Mouse (Mus musculus): Measurements from ENCODE around the gene Rgs4. TPM values are rescaled to one million over a fixed set of nuclear protein-coding genes. Genes with fewer than 3 reads are reported as not detected.

Rgs4 gene
- 2.8 and 4.1 TPM in 2 replicates for polyA plus RNA-seq (2015; fragmentation: Nextera tagmentation; extraction: Ambion mirVana)

- Histone ChIP-seq H3K4me3 (ENCODE audit: low read length) (peak within 1 kb of the TSS; percentile 35), H3K4me1 (ENCODE audit: insufficient read depth, low read length) (0 out of 2 replicates have a peak, but pooled peaks cover 8% of the 10 kb centered on the region), H3K27ac (ENCODE audit: low read length) (no peak within 1 kb of the TSS), H3K9ac (replicated peaks; ENCODE audit: low read length) (no peak within 1 kb of the TSS; the same call in 1 of the 2 replicates), H3K36me3 (ENCODE audit: insufficient read depth, low read length) (no peaks in the 10 kb centered on the region), H3K4me2 (replicated peaks; ENCODE audit: low read depth, low read length) (peak within 1 kb of the TSS; percentile 54), H3K9me3 (ENCODE audit: low read length) (no peaks in the 10 kb centered on the region), H3K27me3 (ENCODE audit: insufficient read depth, low read length) (peaks cover 36% of the 10 kb centered on the region)
- 1% methylated on average over 16 of the region's 16 CpGs for WGBS
- ATAC-seq (ENCODE audit: low FRiP score, low TSS enrichment), result peak; percentile 89; the same call in 1 of the 2 replicates
Measured at GRCm38 (mm10) chr1:169747473-169747872, at the start of gene Rgs4. TSS of gene Rgs4 (minus strand) at chr1:169747642.

- no peak overlapping the region for H3K9ac ChIP-seq (replicated peaks; ENCODE audit: low read length)
- no peak for ATAC-seq (ENCODE audit: low FRiP score, low TSS enrichment)
- H3K27ac ChIP-seq (ENCODE audit: low read length), result no peak overlapping the region
- H3K4me1 ChIP-seq (ENCODE audit: insufficient read depth, low read length), result no peaks in the 10 kb centered on the region
- no peaks in the 10 kb centered on the region for H3K36me3 ChIP-seq (ENCODE audit: insufficient read depth, low read length)
- no peak overlapping the region for H3K4me3 ChIP-seq (ENCODE audit: low read length)
- no peaks in the 10 kb centered on the region for H3K9me3 ChIP-seq (ENCODE audit: low read length)
- WGBS, result 88% methylated on average over 5 of the region's 5 CpGs
- H3K27me3 ChIP-seq (ENCODE audit: insufficient read depth, low read length), result no peaks in the 10 kb centered on the region
- no peak overlapping the region for H3K4me2 ChIP-seq (replicated peaks; ENCODE audit: low read depth, low read length)
Measured at GRCm38 (mm10) chr1:169792437-169792836, 45.0 kb upstream of the Rgs4 start.

GRCm38 (mm10) chr1:169785981-169786380, 38.5 kb upstream of the Rgs4 start:
- Histone ChIP-seq H3K36me3 (ENCODE audit: insufficient read depth, low read length) (no peaks in the 10 kb centered on the region), H3K4me2 (replicated peaks; ENCODE audit: low read depth, low read length) (no peak overlapping the region), H3K9ac (replicated peaks; ENCODE audit: low read length) (no peak overlapping the region), H3K27ac (ENCODE audit: low read length) (no peak overlapping the region), H3K27me3 (ENCODE audit: insufficient read depth, low read length) (no peaks in the 10 kb centered on the region), H3K9me3 (ENCODE audit: low read length) (no peaks in the 10 kb centered on the region), H3K4me1 (ENCODE audit: insufficient read depth, low read length) (no peaks in the 10 kb centered on the region), H3K4me3 (ENCODE audit: low read length) (no peak overlapping the region)
- WGBS, result 86% methylated on average over 3 of the region's 3 CpGs
- no peak for ATAC-seq (ENCODE audit: low FRiP score, low TSS enrichment)

GRCm38 (mm10) chr1:169776566-169776965, 29.1 kb upstream of the Rgs4 start:
- H3K4me1 ChIP-seq (ENCODE audit: insufficient read depth, low read length), result no peaks in the 10 kb centered on the region
- H3K27ac ChIP-seq (ENCODE audit: low read length), result no peak overlapping the region
- H3K36me3 ChIP-seq (ENCODE audit: insufficient read depth, low read length), result no peaks in the 10 kb centered on the region
- no peak overlapping the region for H3K4me2 ChIP-seq (replicated peaks; ENCODE audit: low read depth, low read length)
- H3K27me3 ChIP-seq (ENCODE audit: insufficient read depth, low read length), result no peaks in the 10 kb centered on the region
- 80% methylated on average over 7 of the region's 7 CpGs for WGBS
- ATAC-seq (ENCODE audit: low FRiP score, low TSS enrichment), result no peak
- H3K9ac ChIP-seq (replicated peaks; ENCODE audit: low read length), result no peak overlapping the region
- H3K4me3 ChIP-seq (ENCODE audit: low read length), result no peak overlapping the region
- H3K9me3 ChIP-seq (ENCODE audit: low read length), result no peaks in the 10 kb centered on the region

- H3K27ac ChIP-seq (ENCODE audit: low read length), result no peak overlapping the region
- H3K36me3 ChIP-seq (ENCODE audit: insufficient read depth, low read length), result no peaks in the 10 kb centered on the region
- 82% methylated on average over 2 of the region's 2 CpGs for WGBS
- H3K4me1 ChIP-seq (ENCODE audit: insufficient read depth, low read length), result no peaks in the 10 kb centered on the region
- H3K9me3 ChIP-seq (ENCODE audit: low read length), result no peaks in the 10 kb centered on the region
- no peak overlapping the region for H3K4me2 ChIP-seq (replicated peaks; ENCODE audit: low read depth, low read length)
- no peak for ATAC-seq (ENCODE audit: low FRiP score, low TSS enrichment)
- no peak overlapping the region for H3K9ac ChIP-seq (replicated peaks; ENCODE audit: low read length)
- H3K4me3 ChIP-seq (ENCODE audit: low read length), result no peak overlapping the region
- H3K27me3 ChIP-seq (ENCODE audit: insufficient read depth, low read length), result no peaks in the 10 kb centered on the region
Measured at GRCm38 (mm10) chr1:169764619-169764955, 17.1 kb upstream of the Rgs4 start.

- no peak for ATAC-seq (ENCODE audit: low FRiP score, low TSS enrichment)
- WGBS, result 91% methylated on average over 9 of the region's 9 CpGs
- Histone ChIP-seq H3K9me3 (ENCODE audit: low read length) (no peaks in the 10 kb centered on the region), H3K36me3 (ENCODE audit: insufficient read depth, low read length) (no peaks in the 10 kb centered on the region), H3K4me1 (ENCODE audit: insufficient read depth, low read length) (no peaks in the 10 kb centered on the region), H3K27me3 (ENCODE audit: insufficient read depth, low read length) (no peaks in the 10 kb centered on the region), H3K4me2 (replicated peaks; ENCODE audit: low read depth, low read length) (no peak overlapping the region), H3K4me3 (ENCODE audit: low read length) (no peak overlapping the region), H3K9ac (replicated peaks; ENCODE audit: low read length) (no peak overlapping the region), H3K27ac (ENCODE audit: low read length) (no peak overlapping the region)
Measured at GRCm38 (mm10) chr1:169763858-169764618, 16.6 kb upstream of the Rgs4 start.

GRCm38 (mm10) chr1:169762524-169762923, 15.1 kb upstream of the Rgs4 start:
- no peaks in the 10 kb centered on the region for H3K36me3 ChIP-seq (ENCODE audit: insufficient read depth, low read length)
- H3K4me1 ChIP-seq (ENCODE audit: insufficient read depth, low read length), result no peaks in the 10 kb centered on the region
- H3K9me3 ChIP-seq (ENCODE audit: low read length), result no peaks in the 10 kb centered on the region
- WGBS, result 78% methylated on average over 2 of the region's 2 CpGs
- no peak overlapping the region for H3K4me2 ChIP-seq (replicated peaks; ENCODE audit: low read depth, low read length)
- H3K9ac ChIP-seq (replicated peaks; ENCODE audit: low read length), result no peak overlapping the region
- H3K27ac ChIP-seq (ENCODE audit: low read length), result no peak overlapping the region
- ATAC-seq (ENCODE audit: low FRiP score, low TSS enrichment), result no peak
- no peak overlapping the region for H3K4me3 ChIP-seq (ENCODE audit: low read length)
- H3K27me3 ChIP-seq (ENCODE audit: insufficient read depth, low read length), result no peaks in the 10 kb centered on the region

- no peak for ATAC-seq (ENCODE audit: low FRiP score, low TSS enrichment)
- no peaks in the 10 kb centered on the region for H3K27me3 ChIP-seq (ENCODE audit: insufficient read depth, low read length)
- H3K27ac ChIP-seq (ENCODE audit: low read length), result no peak overlapping the region
- H3K36me3 ChIP-seq (ENCODE audit: insufficient read depth, low read length), result no peaks in the 10 kb centered on the region
- 52% methylated on average over 2 of the region's 3 CpGs for WGBS
- no peaks in the 10 kb centered on the region for H3K9me3 ChIP-seq (ENCODE audit: low read length)
- H3K4me1 ChIP-seq (ENCODE audit: insufficient read depth, low read length), result no peaks in the 10 kb centered on the region
- no peak overlapping the region for H3K9ac ChIP-seq (replicated peaks; ENCODE audit: low read length)
- H3K4me2 ChIP-seq (replicated peaks; ENCODE audit: low read depth, low read length), result no peak overlapping the region
- no peak overlapping the region for H3K4me3 ChIP-seq (ENCODE audit: low read length)
Measured at GRCm38 (mm10) chr1:169756532-169756931, 9.1 kb upstream of the Rgs4 start.

GRCm38 (mm10) chr1:169752395-169752794, 5.0 kb upstream of the Rgs4 start:
- ATAC-seq (ENCODE audit: low FRiP score, low TSS enrichment), result no peak
- no peak overlapping the region for H3K4me2 ChIP-seq (replicated peaks; ENCODE audit: low read depth, low read length)
- H3K9ac ChIP-seq (replicated peaks; ENCODE audit: low read length), result no peak overlapping the region
- WGBS, result 9% methylated on average over 4 of the region's 4 CpGs
- H3K27me3 ChIP-seq (ENCODE audit: insufficient read depth, low read length), result peaks cover 25% of the 10 kb centered on the region
- no peak overlapping the region for H3K27ac ChIP-seq (ENCODE audit: low read length)
- H3K4me1 ChIP-seq (ENCODE audit: insufficient read depth, low read length), result 0 out of 2 replicates have a peak, but pooled peaks cover 5% of the 10 kb centered on the region
- no peaks in the 10 kb centered on the region for H3K9me3 ChIP-seq (ENCODE audit: low read length)
- no peak overlapping the region for H3K4me3 ChIP-seq (ENCODE audit: low read length)
- H3K36me3 ChIP-seq (ENCODE audit: insufficient read depth, low read length), result no peaks in the 10 kb centered on the region

GRCm38 (mm10) chr1:169748439-169748838, 997 bp upstream of the Rgs4 start:
- H3K36me3 ChIP-seq (ENCODE audit: insufficient read depth, low read length), result no peaks in the 10 kb centered on the region
- H3K9ac ChIP-seq (replicated peaks; ENCODE audit: low read length), result no peak overlapping the region
- peaks cover 36% of the 10 kb centered on the region for H3K27me3 ChIP-seq (ENCODE audit: insufficient read depth, low read length)
- 58% methylated on average over 5 of the region's 5 CpGs for WGBS
- H3K27ac ChIP-seq (ENCODE audit: low read length), result no peak overlapping the region
- H3K4me3 ChIP-seq (ENCODE audit: low read length), result no peak overlapping the region
- no peaks in the 10 kb centered on the region for H3K9me3 ChIP-seq (ENCODE audit: low read length)
- H3K4me1 ChIP-seq (ENCODE audit: insufficient read depth, low read length), result 0 out of 2 replicates have a peak, but pooled peaks cover 8% of the 10 kb centered on the region
- no peak for ATAC-seq (ENCODE audit: low FRiP score, low TSS enrichment)
- no peak overlapping the region for H3K4me2 ChIP-seq (replicated peaks; ENCODE audit: low read depth, low read length)
